Mouse (Mus musculus) hindbrain, embryonic 11.5 days (tissue): ENCODE results near the gene Mob3b. TPM values are rescaled to one million over a fixed set of nuclear protein-coding genes. Genes with fewer than 3 reads are reported as not detected.

Source experiments
- ATAC-seq: fragments of 200-750 bp; cut with Nextera tagmentation; 2 replicates; pipeline ENCODE4 v1.8.0; 2017; ENCODE audit warnings: mild to moderate bottlenecking, moderate TSS enrichment, moderate library complexity; ENCODE audit not compliant: low FRiP score
- DNase-seq: peaks from one replicate; pipeline ENCODE4 v3.0.0-alpha.2; 2015; ENCODE audit warnings: low spot score
- H3K27ac ChIP-seq: fragments of 300-500 bp; sonication (generic); 2 replicates; pipeline ENCODE4 v1.5.1; 2014; ENCODE audit warnings: mild to moderate bottlenecking, low read depth, low read length
- H3K27me3 ChIP-seq: fragments of 300-500 bp; sonication (generic); 2 replicates; pipeline ENCODE4 v1.6.1; 2014; ENCODE audit warnings: mild to moderate bottlenecking, low read length, moderate library complexity, mixed read lengths; ENCODE audit not compliant: control insufficient read depth, insufficient read depth
- H3K36me3 ChIP-seq: fragments of 300-500 bp; sonication (generic); 2 replicates; pipeline ENCODE4 v1.6.1; 2014; ENCODE audit warnings: mild to moderate bottlenecking, low read length, moderate library complexity, mixed read lengths; ENCODE audit not compliant: control insufficient read depth, insufficient read depth
- H3K4me1 ChIP-seq: fragments of 300-500 bp; sonication (generic); replicated peaks from 2 replicates; pipeline ENCODE4 v1.6.1; 2014; ENCODE audit warnings: low read length, mixed read lengths; ENCODE audit not compliant: control insufficient read depth, insufficient read depth
- H3K4me2 ChIP-seq: fragments of 300-500 bp; sonication (generic); replicated peaks from 2 replicates; pipeline ENCODE4 v1.6.1; 2014; ENCODE audit warnings: mild to moderate bottlenecking, low read depth, low read length
- H3K4me3 ChIP-seq: fragments of 300-500 bp; sonication (generic); 2 replicates; pipeline ENCODE4 v1.5.1; 2014; ENCODE audit warnings: low read depth, low read length
- H3K9ac ChIP-seq: fragments of 300-500 bp; sonication (generic); 2 replicates; pipeline ENCODE4 v1.6.1; 2014; ENCODE audit warnings: low read depth, low read length
- H3K9me3 ChIP-seq: fragments of 300-500 bp; sonication (generic); 2 replicates; pipeline ENCODE4 v1.6.1; 2016; ENCODE audit warnings: low read length; ENCODE audit not compliant: control insufficient read depth
- WGBS: fragments of 180-500 bp; shearing (Covaris S2); extraction: QIAGEN DNeasy Blood & Tissue Kit; methylation state at CpG from one replicate; pipeline ENCODE4 v1.1.7; 2014; 5-methylcytosine and 5-hydroxymethylcytosine counted together
- polyA plus RNA-seq: library from polyadenylated mRNA; unstranded; fragments of >200 nt; fragmentation: Nextera tagmentation; extraction: Ambion mirVana; gene quantifications from 2 replicates; pipeline ENCODE4 v1.2.1, GENCODE M21; 2014

Gene Mob3b
- polyA plus RNA-seq, 1 experiment from 2014 or later = 14.5 TPM

DNA sequence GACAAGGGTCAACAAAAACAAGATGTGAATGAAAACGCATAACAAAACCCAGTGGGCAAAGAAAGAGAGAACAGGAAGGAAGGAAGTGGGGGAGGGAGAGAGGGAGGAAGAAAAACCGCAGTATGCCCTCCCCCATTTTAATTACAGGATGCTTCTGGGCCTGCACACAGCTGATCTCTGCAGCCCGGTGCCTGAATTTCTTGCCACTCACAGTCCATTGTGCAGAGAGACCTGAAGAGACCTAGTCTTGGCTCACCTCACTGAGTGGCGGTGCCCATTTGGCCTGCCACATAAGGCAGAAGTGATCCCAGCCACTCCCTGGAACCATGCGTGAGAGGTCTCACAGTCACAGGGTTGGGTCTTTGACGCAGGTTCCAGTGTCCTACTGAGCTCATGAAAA is 19.2 kb downstream of the Mob3b start:
- no peaks in the 10 kb centered on the region for H3K36me3 ChIP-seq
- WGBS = 35% methylated on average over 6 of the region's 6 CpGs
- no peak for ATAC-seq
- no peak overlapping the region for H3K4me3 ChIP-seq
- H3K9ac ChIP-seq = no peak overlapping the region
- H3K4me1 ChIP-seq = no peaks in the 10 kb centered on the region
- no peak for DNase-seq
- H3K27ac ChIP-seq = no peak overlapping the region
- H3K9me3 ChIP-seq = no peaks in the 10 kb centered on the region
- no peaks in the 10 kb centered on the region for H3K27me3 ChIP-seq
- no peak overlapping the region for H3K4me2 ChIP-seq

DNA sequence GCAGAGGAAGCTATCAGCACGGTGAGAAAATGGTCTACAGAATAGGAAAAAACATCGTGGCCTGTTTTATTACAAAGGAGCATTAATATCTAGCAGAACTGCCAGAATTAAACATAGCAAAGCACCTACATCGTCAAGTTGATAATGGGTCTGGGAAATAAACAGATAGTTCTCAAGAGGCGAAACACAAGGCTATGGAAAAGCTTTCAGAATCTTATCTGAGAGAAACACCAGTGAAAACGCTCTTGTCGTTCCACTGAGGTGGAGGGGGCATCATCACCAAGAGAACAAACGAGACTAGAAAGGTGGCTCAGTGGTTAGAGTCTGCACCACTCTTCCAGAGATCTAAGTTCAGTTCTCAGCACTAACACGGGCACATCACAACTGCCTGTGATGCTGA is 20.3 kb downstream of the Mob3b start:
- Histone ChIP-seq H3K27ac (no peak overlapping the region), H3K4me2 (no peak overlapping the region), H3K27me3 (no peaks in the 10 kb centered on the region), H3K36me3 (no peaks in the 10 kb centered on the region), H3K9ac (no peak overlapping the region), H3K4me3 (no peak overlapping the region), H3K4me1 (no peaks in the 10 kb centered on the region), H3K9me3 (no peaks in the 10 kb centered on the region)
- 92% methylated on average over 8 of the region's 8 CpGs for WGBS
- no peak for DNase-seq
- ATAC-seq = no peak

GRCm38 (mm10) chr4:35135806-35136205 is 21.5 kb downstream of the Mob3b start:
- no peak overlapping the region for H3K9ac ChIP-seq
- ATAC-seq (no peak), DNase-seq (no peak)
- H3K9me3 ChIP-seq = no peaks in the 10 kb centered on the region
- 72% methylated on average over 4 of the region's 4 CpGs for WGBS
- H3K4me2 ChIP-seq = no peak overlapping the region
- no peak overlapping the region for H3K4me3 ChIP-seq
- no peak overlapping the region for H3K27ac ChIP-seq
- H3K27me3 ChIP-seq = no peaks in the 10 kb centered on the region
- no peaks in the 10 kb centered on the region for H3K4me1 ChIP-seq
- no peaks in the 10 kb centered on the region for H3K36me3 ChIP-seq

- WGBS = 83% methylated on average over 15 of the region's 15 CpGs
- no peak overlapping the region for H3K4me3 ChIP-seq
- H3K27ac ChIP-seq = no peak overlapping the region
- no peaks in the 10 kb centered on the region for H3K9me3 ChIP-seq
- no peaks in the 10 kb centered on the region for H3K4me1 ChIP-seq
- H3K36me3 ChIP-seq = no peaks in the 10 kb centered on the region
- H3K4me2 ChIP-seq = no peak overlapping the region
- ATAC-seq = no peak
- no peaks in the 10 kb centered on the region for H3K27me3 ChIP-seq
- no peak overlapping the region for H3K9ac ChIP-seq
- DNase-seq = no peak
Measured at GRCm38 (mm10) chr4:35134846-35135611, 22.3 kb downstream of the Mob3b start.

- no peaks in the 10 kb centered on the region for H3K4me1 ChIP-seq
- no peak overlapping the region for H3K27ac ChIP-seq
- DNase-seq (no peak), ATAC-seq (no peak)
- H3K27me3 ChIP-seq = no peaks in the 10 kb centered on the region
- H3K36me3 ChIP-seq = no peaks in the 10 kb centered on the region
- H3K9me3 ChIP-seq = no peaks in the 10 kb centered on the region
- no peak overlapping the region for H3K4me3 ChIP-seq
- H3K9ac ChIP-seq = no peak overlapping the region
- WGBS = 87% methylated on average over 4 of the region's 4 CpGs
- H3K4me2 ChIP-seq = no peak overlapping the region
Measured at GRCm38 (mm10) chr4:35133411-35133810, 23.9 kb downstream of the Mob3b start.

- Histone ChIP-seq H3K27ac (no peak overlapping the region), H3K4me1 (no peaks in the 10 kb centered on the region; the same call in 1 of the 2 replicates), H3K4me2 (no peak overlapping the region), H3K27me3 (no peaks in the 10 kb centered on the region), H3K36me3 (no peaks in the 10 kb centered on the region), H3K9ac (no peak overlapping the region), H3K9me3 (no peaks in the 10 kb centered on the region), H3K4me3 (no peak overlapping the region)
- no peak for DNase-seq
- ATAC-seq = no peak
- WGBS = 77% methylated on average over 4 of the region's 4 CpGs
Measured at GRCm38 (mm10) chr4:35131592-35131991, 25.7 kb downstream of the Mob3b start.

DNA sequence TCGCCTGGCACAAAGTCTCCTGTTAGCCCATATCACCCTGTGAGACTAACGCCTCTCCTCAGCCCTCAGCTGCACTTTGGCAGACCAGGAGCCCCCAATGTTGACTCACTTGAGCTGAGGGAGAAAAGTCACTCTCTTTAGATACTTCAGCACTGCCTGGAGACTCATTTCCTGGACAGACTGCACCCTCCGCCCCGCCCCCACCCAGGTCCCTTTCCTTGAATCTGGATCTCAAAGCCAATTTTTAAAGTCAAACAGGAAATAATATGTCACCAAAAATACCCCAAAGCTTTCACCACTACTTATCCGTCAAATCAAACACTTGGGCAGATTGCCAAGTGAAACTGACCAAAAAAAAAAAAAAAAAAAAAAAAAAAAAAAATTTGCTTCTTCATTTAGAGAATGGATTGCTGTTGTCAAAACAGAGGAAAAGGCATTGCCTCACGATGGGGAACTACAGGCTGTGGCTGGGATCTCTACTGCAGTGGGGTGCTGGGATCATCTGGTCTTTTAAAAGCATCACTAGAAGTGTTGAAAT is 26.8 kb downstream of the Mob3b start:
- no peak overlapping the region for H3K27ac ChIP-seq
- H3K4me3 ChIP-seq = no peak overlapping the region
- no peaks in the 10 kb centered on the region for H3K27me3 ChIP-seq
- DNase-seq = no peak
- no peaks in the 10 kb centered on the region; the same call in 1 of the 2 replicates for H3K4me1 ChIP-seq
- no peaks in the 10 kb centered on the region for H3K9me3 ChIP-seq
- ATAC-seq = no peak
- H3K36me3 ChIP-seq = no peaks in the 10 kb centered on the region
- H3K4me2 ChIP-seq = no peak overlapping the region
- no peak overlapping the region for H3K9ac ChIP-seq
- WGBS = 66% methylated on average over 6 of the region's 6 CpGs

DNA sequence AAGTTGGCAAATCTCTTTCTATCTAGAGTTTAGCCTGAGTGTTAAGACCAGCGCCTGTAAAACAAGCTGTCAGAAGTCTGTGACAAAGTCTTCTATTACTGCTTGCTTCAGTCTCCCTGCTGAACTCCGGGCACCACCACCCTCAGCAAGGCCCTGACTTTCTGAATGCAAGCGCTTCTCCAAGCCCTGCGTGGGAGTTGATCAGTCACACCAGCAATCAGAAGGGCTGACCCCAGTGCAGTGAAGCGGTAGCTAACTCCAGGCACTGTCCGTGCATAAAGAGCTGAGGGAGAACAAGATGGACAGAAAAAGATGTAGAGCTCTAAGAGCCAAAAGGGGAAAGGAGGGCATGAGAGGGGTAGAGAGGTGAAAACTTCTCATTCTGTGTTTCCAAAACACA is 29.5 kb downstream of the Mob3b start:
- 37% methylated on average over 6 of the region's 6 CpGs for WGBS
- no peaks in the 10 kb centered on the region for H3K27me3 ChIP-seq
- H3K36me3 ChIP-seq = no peaks in the 10 kb centered on the region
- ATAC-seq (no peak), DNase-seq (no peak)
- H3K4me1 ChIP-seq = no peaks in the 10 kb centered on the region; the same call in 1 of the 2 replicates
- H3K4me3 ChIP-seq = no peak overlapping the region
- H3K27ac ChIP-seq = no peak overlapping the region
- H3K9ac ChIP-seq = no peak overlapping the region
- H3K9me3 ChIP-seq = no peaks in the 10 kb centered on the region
- H3K4me2 ChIP-seq = no peak overlapping the region

DNA sequence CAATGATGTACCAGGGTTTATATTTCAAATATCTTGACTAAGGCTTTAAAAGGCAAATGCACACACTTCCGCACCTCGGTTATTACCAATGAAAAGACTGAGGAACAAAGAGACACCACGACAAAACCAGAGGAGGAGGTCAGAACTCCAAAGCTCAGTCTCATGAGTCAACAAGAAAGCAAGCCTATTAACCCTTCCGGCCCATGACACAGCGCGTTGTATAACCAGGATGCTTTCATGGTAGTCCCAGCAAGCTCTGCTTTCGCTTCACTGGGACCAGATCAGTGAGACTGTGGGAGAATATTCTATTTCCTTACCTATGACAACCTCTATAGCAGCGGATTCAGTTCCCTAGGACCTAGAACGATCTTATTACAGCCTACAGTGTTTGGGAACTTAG is 30.5 kb downstream of the Mob3b start:
- H3K4me1 ChIP-seq = no peaks in the 10 kb centered on the region; the same call in 1 of the 2 replicates
- DNase-seq (peak; percentile 52), ATAC-seq (no peak)
- 59% methylated on average over 9 of the region's 9 CpGs for WGBS
- no peak overlapping the region for H3K4me2 ChIP-seq
- no peaks in the 10 kb centered on the region for H3K36me3 ChIP-seq
- H3K27ac ChIP-seq = no peak overlapping the region
- H3K4me3 ChIP-seq = no peak overlapping the region
- H3K27me3 ChIP-seq = no peaks in the 10 kb centered on the region
- H3K9ac ChIP-seq = no peak overlapping the region
- H3K9me3 ChIP-seq = no peaks in the 10 kb centered on the region
